Mouse (Mus musculus) MEL (cell line): Measurements from ENCODE around the gene Map4k1. TPM values are rescaled to one million over a fixed set of nuclear protein-coding genes. Genes with fewer than 3 reads are reported as not detected.

Experiments
- DNase-seq: peaks from one replicate; pipeline ENCODE4 v3.0.0; 2011; ENCODE audit warnings: low read depth, low spot score
- H3K27ac ChIP-seq: 2 replicates; pipeline ENCODE4 v1.5.1; 2012; ENCODE audit warnings: low read depth, mild to moderate bottlenecking, control low read depth, low read length, moderate library complexity; ENCODE audit not compliant: control insufficient read depth
- H3K27me3 ChIP-seq, 2 experiments: fragments of 150-350 bp in 1 of 2; sonication (generic) in 1 of 2; 2 replicates each; pipeline ENCODE4 v1.6.1; 2012; ENCODE audit warnings: low read length in 2 of 2, mild to moderate bottlenecking in 2 of 2, improper control_type of control experiment in 1 of 2, moderate library complexity in 1 of 2; ENCODE audit not compliant: insufficient read depth in 2 of 2, control insufficient read depth in 1 of 2
- H3K36me3 ChIP-seq, 2 experiments: 2 replicates each; pipeline ENCODE4 v1.6.1; 2012 to 2014; ENCODE audit warnings: low read length in 2 of 2, improper control_type of control experiment in 1 of 2, inconsistent platforms in 1 of 2, mild to moderate bottlenecking in 1 of 2; ENCODE audit not compliant: insufficient read depth in 2 of 2, control insufficient read depth in 1 of 2
- H3K4me1 ChIP-seq, 2 experiments: fragments of 150-350 bp in 1 of 2; sonication (generic) in 1 of 2; 2 replicates each; pipeline ENCODE4 v1.6.1; 2012; ENCODE audit warnings: low read length in 2 of 2, improper control_type of control experiment in 1 of 2, mild to moderate bottlenecking in 1 of 2; ENCODE audit not compliant: insufficient read depth in 2 of 2, control insufficient read depth in 1 of 2
- H3K4me3 ChIP-seq, 2 experiments: fragments of 150-350 bp in 1 of 2; sonication (generic) in 1 of 2; 2 replicates each; pipeline ENCODE4 v1.5.1; 2012; ENCODE audit warnings: low read depth in 2 of 2, low read length in 2 of 2, mild to moderate bottlenecking in 2 of 2, moderate library complexity in 2 of 2, control low read depth in 1 of 2, improper control_type of control experiment in 1 of 2; ENCODE audit not compliant: control insufficient read depth in 1 of 2, insufficient read depth in 1 of 2
- H3K79me2 ChIP-seq: 2 replicates; pipeline ENCODE4 v1.6.1; 2012; ENCODE audit warnings: mild to moderate bottlenecking, low read length, moderate library complexity; ENCODE audit not compliant: control insufficient read depth, poor library complexity, insufficient read depth
- H3K9ac ChIP-seq: 2 replicates; pipeline ENCODE4 v1.6.1; 2012; ENCODE audit warnings: low read depth, mild to moderate bottlenecking, control low read depth, low read length, moderate library complexity; ENCODE audit not compliant: control insufficient read depth, poor library complexity, severe bottlenecking
- H3K9me3 ChIP-seq: fragments of 150-350 bp; sonication (generic); replicated peaks from 2 replicates; pipeline ENCODE4 v1.6.1; 2012; ENCODE audit warnings: mild to moderate bottlenecking, low read length, improper control_type of control experiment, moderate library complexity; ENCODE audit not compliant: insufficient read depth
- BHLHE40 ChIP-seq: IDR thresholded peaks from 2 replicates; pipeline ENCODE4 v1.6.1; 2012; ENCODE audit warnings: low read depth, mild to moderate bottlenecking, inconsistent platforms, low read length, improper control_type of control experiment, borderline replicate concordance
- CHD1 ChIP-seq: IDR thresholded peaks from 2 replicates; pipeline ENCODE4 v1.6.1; 2012; ENCODE audit warnings: low read depth, mild to moderate bottlenecking, inconsistent platforms, low read length, improper control_type of control experiment
- CHD2 ChIP-seq: IDR thresholded peaks from 2 replicates; pipeline ENCODE4 v1.6.1; 2011; ENCODE audit warnings: low read length, improper control_type of control experiment
- CTCF ChIP-seq, 3 experiments: IDR thresholded peaks in 2 of 3; conservative IDR thresholded peaks in 1 of 3; 2 replicates each; pipeline ENCODE4 v1.5.1; 2011 to 2012; ENCODE audit warnings: low read length in 3 of 3, low read depth in 2 of 3, mild to moderate bottlenecking in 2 of 3, improper control_type of control experiment in 1 of 3, inconsistent platforms in 1 of 3, mixed read lengths in 1 of 3, moderate library complexity in 1 of 3; ENCODE audit not compliant: control insufficient read depth in 1 of 3, insufficient read depth in 1 of 3, poor library complexity in 1 of 3, severe bottlenecking in 1 of 3
- E2F4 ChIP-seq: IDR thresholded peaks from 2 replicates; pipeline ENCODE4 v1.6.1; 2011; ENCODE audit warnings: low read depth, low read length, improper control_type of control experiment, borderline replicate concordance
- ELF1 ChIP-seq: IDR thresholded peaks from 2 replicates; pipeline ENCODE4 v1.6.1; 2014; ENCODE audit warnings: low read depth, mild to moderate bottlenecking, inconsistent platforms, low read length, improper control_type of control experiment, moderate library complexity
- ETS1 ChIP-seq: IDR thresholded peaks from 2 replicates; pipeline ENCODE4 v1.6.1; 2012; ENCODE audit warnings: low read depth, mild to moderate bottlenecking, inconsistent platforms, low read length, improper control_type of control experiment, moderate library complexity
- GABPA ChIP-seq: IDR thresholded peaks from 2 replicates; pipeline ENCODE4 v1.6.1; 2012; ENCODE audit warnings: low read depth, mild to moderate bottlenecking, inconsistent platforms, low read length, improper control_type of control experiment, moderate library complexity
- HCFC1 ChIP-seq: IDR thresholded peaks from 2 replicates; pipeline ENCODE4 v1.6.1; 2012; ENCODE audit warnings: low read depth, mild to moderate bottlenecking, inconsistent platforms, low read length, improper control_type of control experiment, moderate library complexity
- JUND ChIP-seq: IDR thresholded peaks from 2 replicates; pipeline ENCODE4 v1.6.1; 2011; ENCODE audit warnings: low read depth, mild to moderate bottlenecking, improper control_type of control experiment, low read length
- KAT2A ChIP-seq: conservative IDR thresholded peaks from 2 replicates; pipeline ENCODE4 v1.6.1; 2012; ENCODE audit warnings: low read depth, low read length, improper control_type of control experiment, inconsistent platforms
- MAX ChIP-seq: IDR thresholded peaks from 2 replicates; pipeline ENCODE4 v1.6.1; 2011; ENCODE audit warnings: low read length, improper control_type of control experiment
- MAZ ChIP-seq: IDR thresholded peaks from 2 replicates; pipeline ENCODE4 v1.6.1; 2012; ENCODE audit warnings: low read depth, mild to moderate bottlenecking, inconsistent platforms, low read length, improper control_type of control experiment
- MEF2A ChIP-seq: IDR thresholded peaks from 2 replicates; pipeline ENCODE4 v1.6.1; 2014; ENCODE audit warnings: low read depth, mild to moderate bottlenecking, inconsistent platforms, low read length, improper control_type of control experiment; ENCODE audit not compliant: poor library complexity, insufficient replicate concordance, severe bottlenecking; ENCODE audit errors: extremely low read depth
- MXI1 ChIP-seq: IDR thresholded peaks from 2 replicates; pipeline ENCODE4 v1.6.1; 2011; ENCODE audit warnings: mild to moderate bottlenecking, low read depth, low read length, improper control_type of control experiment
- MYB ChIP-seq: IDR thresholded peaks from 2 replicates; pipeline ENCODE4 v1.6.1; 2011; ENCODE audit warnings: mild to moderate bottlenecking, low read depth, low read length, improper control_type of control experiment
- MYC ChIP-seq: IDR thresholded peaks from 2 replicates; pipeline ENCODE4 v1.6.1; 2011; ENCODE audit warnings: low read depth, mild to moderate bottlenecking, low read length, improper control_type of control experiment, moderate library complexity
- POLR2AphosphoS2 ChIP-seq: IDR thresholded peaks from 2 replicates; pipeline ENCODE4 v1.6.1; 2011; ENCODE audit warnings: low read length, improper control_type of control experiment
- POLR2AphosphoS5 ChIP-seq: IDR thresholded peaks from 2 replicates; pipeline ENCODE4 v1.6.1; 2012; ENCODE audit warnings: low read depth, borderline replicate concordance, mild to moderate bottlenecking, inconsistent platforms, low read length, moderate library complexity, mixed read lengths
- RAD21 ChIP-seq: IDR thresholded peaks from 2 replicates; pipeline ENCODE4 v1.6.1; 2011; ENCODE audit warnings: mild to moderate bottlenecking, low read depth, low read length, improper control_type of control experiment
- RCOR1 ChIP-seq: IDR thresholded peaks from 2 replicates; pipeline ENCODE4 v1.6.1; 2012; ENCODE audit warnings: low read depth, mild to moderate bottlenecking, inconsistent platforms, low read length, improper control_type of control experiment
- SIN3A ChIP-seq: IDR thresholded peaks from 2 replicates; pipeline ENCODE4 v1.6.1; 2012; ENCODE audit warnings: low read length, improper control_type of control experiment, inconsistent platforms
- SMC3 ChIP-seq: IDR thresholded peaks from 2 replicates; pipeline ENCODE4 v1.6.1; 2011; ENCODE audit warnings: low read depth, low read length, improper control_type of control experiment
- TCF12 ChIP-seq: IDR thresholded peaks from 2 replicates; pipeline ENCODE4 v1.6.1; 2014; ENCODE audit warnings: low read depth, mild to moderate bottlenecking, inconsistent platforms, low read length, improper control_type of control experiment, moderate library complexity
- UBTF ChIP-seq: IDR thresholded peaks from 2 replicates; pipeline ENCODE4 v1.6.1; 2012; ENCODE audit warnings: low read depth, mild to moderate bottlenecking, inconsistent platforms, low read length, improper control_type of control experiment, moderate library complexity, borderline replicate concordance; ENCODE audit not compliant: insufficient read depth
- USF1 ChIP-seq: IDR thresholded peaks from 2 replicates; pipeline ENCODE4 v1.6.1; 2014; ENCODE audit warnings: low read depth, mild to moderate bottlenecking, inconsistent platforms, low read length, improper control_type of control experiment, moderate library complexity
- USF2 ChIP-seq, 2 experiments: IDR thresholded peaks; 2 replicates each; pipeline ENCODE4 v1.6.1; 2011 to 2012; ENCODE audit warnings: improper control_type of control experiment in 2 of 2, low read length in 2 of 2, borderline replicate concordance in 1 of 2, inconsistent platforms in 1 of 2, low read depth in 1 of 2, mild to moderate bottlenecking in 1 of 2; ENCODE audit not compliant: insufficient read depth in 1 of 2
- ZC3H11A ChIP-seq: IDR thresholded peaks from 2 replicates; pipeline ENCODE4 v1.6.1; 2012; ENCODE audit warnings: low read depth, mild to moderate bottlenecking, inconsistent platforms, low read length, improper control_type of control experiment
- ZKSCAN1 ChIP-seq: IDR thresholded peaks from 2 replicates; pipeline ENCODE4 v1.6.1; 2012; ENCODE audit warnings: low read depth, mild to moderate bottlenecking, inconsistent platforms, low read length, improper control_type of control experiment, moderate library complexity
- ZMIZ1 ChIP-seq: IDR thresholded peaks from 2 replicates; pipeline ENCODE4 v1.6.1; 2012; ENCODE audit warnings: low read depth, mild to moderate bottlenecking, inconsistent platforms, low read length, improper control_type of control experiment, moderate library complexity
- ZNF384 ChIP-seq: IDR thresholded peaks from 2 replicates; pipeline ENCODE4 v1.6.1; 2012; ENCODE audit warnings: low read depth, mild to moderate bottlenecking, inconsistent platforms, low read length, improper control_type of control experiment
- polyA plus RNA-seq, 2 experiments: library from polyadenylated mRNA; stranded (reverse) in 1 of 2; unstranded in 1 of 2; fragments of >175 nt in 1 of 2; fragments of >200 nt in 1 of 2; gene quantifications; 2 replicates each; pipeline versions ENCODE4 v1.2.1 to v1.2.4; 2012; ENCODE audit warnings: low replicate concordance in 2 of 2, low read depth in 1 of 2; ENCODE audit not compliant: insufficient read length in 2 of 2, insufficient read depth in 1 of 2, missing spikeins in 1 of 2
- total RNA-seq: library from RNA; depleted of rRNA; stranded (reverse); fragments of 300-350 nt; gene quantifications from 2 replicates; pipeline ENCODE4 v1.2.3, GENCODE M21; 2012

Gene Map4k1
- total and polyA plus RNA-seq, 3 experiments, result 17.3 to 50.8 TPM; not detected in 1

GRCm38 (mm10) chr7:29039604-29039984 is 57.7 kb downstream of the Map4k1 start (continued):
- peak; percentile 100 for TF ChIP-seq MYC
- no peak for TF ChIP-seq ELF1
- no peak for TF ChIP-seq BHLHE40
- 0 out of 2 replicates have a peak, but pooled peaks have one; percentile 56 for TF ChIP-seq HCFC1
- TF ChIP-seq TCF12, result no peak
- TF ChIP-seq SIN3A, result peak; percentile 97
- peak; percentile 28; the same call in 1 of the 2 replicates for TF ChIP-seq ETS1
- peak; percentile 95 for TF ChIP-seq RAD21
- TF ChIP-seq USF2 (IDR thresholded peaks at IDR 0.05; ENCODE audit: borderline replicate concordance in 1 of 2, insufficient read depth in 1 of 2, low read depth in 1 of 2, low read length in 2 of 2), result 0 out of 4 replicates have a peak, but pooled peaks of 1 of the 2 experiments have one; percentile 34
- TF ChIP-seq MAX, result peak; percentile 100
- TF ChIP-seq KAT2A, result no peak
- TF ChIP-seq MEF2A, result no peak
- no peak for TF ChIP-seq POLR2AphosphoS2
- TF ChIP-seq ZC3H11A, result peak; percentile 78
- TF ChIP-seq UBTF, result no peak
- peak; percentile 43 to 95 (median 70) for TF ChIP-seq CTCF (IDR thresholded peaks at IDR 0.05 in 2 of 3, conservative IDR thresholded peaks at IDR 0.05 in 1 of 3; ENCODE audit: control insufficient read depth in 1 of 3, insufficient read depth in 1 of 3, low read depth in 2 of 3, low read length in 3 of 3, poor library complexity in 1 of 3, severe bottlenecking in 1 of 3)
- TF ChIP-seq RCOR1, result no peak
- TF ChIP-seq MAZ, result no peak
- no peak for TF ChIP-seq GABPA
- TF ChIP-seq POLR2AphosphoS5, result no peak
- TF ChIP-seq, all 39 proteins: peak for 14

GRCm38 (mm10) chr7:29039985-29040661 is 58.3 kb downstream of the Map4k1 start:
- peak overlapping the region; percentile 86 for H3K9ac ChIP-seq
- peaks cover 0 to 3% of the 10 kb centered on the region in 2 experiments; a peak in 1 of 4 replicates for H3K4me1 ChIP-seq
- no peaks in the 10 kb centered on the region for H3K27me3 ChIP-seq
- peak; percentile 81 for DNase-seq
- peak overlapping the region; percentile 71 to 99 for H3K4me3 ChIP-seq
- peaks cover 9% of the 10 kb centered on the region for H3K79me2 ChIP-seq
- peaks cover 0 to 3% of the 10 kb centered on the region in 2 experiments; a peak in 1 of 4 replicates for H3K36me3 ChIP-seq
- H3K9me3 ChIP-seq, result no peaks in the 10 kb centered on the region
- peak overlapping the region; percentile 72 for H3K27ac ChIP-seq
- TF ChIP-seq ELF1 (no peak; the same call in none of the 2 replicates), ETS1 (no peak), ZC3H11A (no peak), MAZ (0 out of 2 replicates have a peak, but pooled peaks have one; percentile 35), ZNF384 (no peak), MEF2A (no peak), HCFC1 (peak; percentile 38; the same call in 1 of the 2 replicates), SMC3 (peak; percentile 6; the same call in 1 of the 2 replicates), ZMIZ1 (peak; percentile 73), RAD21 (no peak), ZKSCAN1 (no peak), TCF12 (0 out of 2 replicates have a peak, but pooled peaks have one; percentile 17), MXI1 (peak; percentile 39; the same call in 1 of the 2 replicates), MYB (no peak), CHD1 (no peak), CHD2 (no peak), POLR2AphosphoS5 (no peak), USF1 (peak; percentile 49), RCOR1 (no peak), JUND (no peak), E2F4 (peak; percentile 73; the same call in 1 of the 2 replicates), KAT2A (no peak)
